Mouse (Mus musculus) layer of hippocampus, postnatal 10 days (tissue): Measurements from ENCODE around the gene Raly. TPM values are rescaled to one million over a fixed set of nuclear protein-coding genes. Genes with fewer than 3 reads are reported as not detected.

ENCODE experiments used
- DNase-seq, 2 experiments: peaks; one replicate each; pipeline ENCODE4 v3.0.0; 2021; ENCODE audit warnings: low spot score in 2 of 2
- long read RNA-seq: library from polyadenylated mRNA; stranded (forward); transcript quantifications from one replicate; pipeline ENCODE4 v2.0.0, GENCODE M21; 2023
- total RNA-seq, 2 experiments: library from RNA; stranded (reverse); gene quantifications; 2 replicates each; pipeline ENCODE4 v1.2.3; 2021

The Raly gene
- 100 to 1,000 TPM in 1 of 2 experiments, 10 to 100 TPM in 1; 85.2 to 101 TPM for total RNA-seq
- long read RNA-seq, partial matches to known transcripts: 0 of 5 reads
- long read RNA-seq, other reads (novel, unspliced or antisense): 0 of 5 reads

DNA sequence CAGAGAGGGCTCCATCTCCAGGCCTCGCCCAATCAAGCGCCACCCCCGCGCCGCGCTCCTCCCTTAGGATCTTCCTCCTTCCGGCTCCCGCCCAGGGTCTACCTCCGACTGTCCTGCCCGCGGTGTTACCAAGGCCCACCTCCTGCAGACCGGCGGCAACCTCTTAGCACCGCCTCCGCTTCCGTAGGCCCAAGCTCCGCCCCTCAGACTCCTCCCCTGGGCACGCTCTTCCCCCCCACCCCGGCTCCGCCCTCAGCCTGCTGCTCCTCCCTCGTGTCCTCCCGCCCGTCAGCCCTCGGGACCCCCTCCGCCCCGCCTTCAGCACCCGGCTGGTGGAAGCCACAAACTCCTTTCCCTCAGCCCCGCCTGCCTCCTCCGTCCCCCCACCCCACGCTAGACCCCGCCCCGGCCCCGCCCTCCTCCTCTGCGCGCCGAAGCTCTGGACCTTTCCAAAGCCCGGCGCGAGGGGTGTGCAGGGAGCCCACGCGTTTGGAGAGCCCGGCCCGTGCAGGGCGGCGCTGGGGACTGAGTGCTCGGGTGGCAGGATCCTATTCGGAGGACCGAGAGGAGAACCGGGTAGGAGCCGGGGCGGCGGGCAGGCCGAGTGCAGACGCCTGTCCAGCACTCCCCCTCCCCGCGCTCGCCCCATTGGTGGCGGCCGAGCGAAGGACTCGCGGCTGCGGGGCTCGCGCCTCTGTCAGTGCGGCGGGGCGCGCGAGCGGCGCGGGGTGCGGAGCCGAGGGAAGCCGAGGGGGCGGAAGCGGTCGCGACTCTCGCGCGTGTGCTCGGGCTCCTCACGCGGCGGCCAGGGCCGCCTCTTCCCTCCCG is at the start of gene Raly, which contains the start of gene a:
Gene Raly, plus strand, starts transcription at position 441 of the 828 bp plus-strand sequence.
Gene a, plus strand, starts transcription at position 747 of the 828 bp plus-strand sequence.
- peak; percentile 92 to 96 for DNase-seq

GRCm38 (mm10) chr2:154742911-154743819 is 47.7 kb upstream of the Raly start:
- DNase-seq: no peak

- no peak for DNase-seq
Observed at GRCm38 (mm10) chr2:154743915-154744314, 47.0 kb upstream of the Raly start.

GRCm38 (mm10) chr2:154748383-154748782 is 42.5 kb upstream of the Raly start:
- DNase-seq: no peak

DNA sequence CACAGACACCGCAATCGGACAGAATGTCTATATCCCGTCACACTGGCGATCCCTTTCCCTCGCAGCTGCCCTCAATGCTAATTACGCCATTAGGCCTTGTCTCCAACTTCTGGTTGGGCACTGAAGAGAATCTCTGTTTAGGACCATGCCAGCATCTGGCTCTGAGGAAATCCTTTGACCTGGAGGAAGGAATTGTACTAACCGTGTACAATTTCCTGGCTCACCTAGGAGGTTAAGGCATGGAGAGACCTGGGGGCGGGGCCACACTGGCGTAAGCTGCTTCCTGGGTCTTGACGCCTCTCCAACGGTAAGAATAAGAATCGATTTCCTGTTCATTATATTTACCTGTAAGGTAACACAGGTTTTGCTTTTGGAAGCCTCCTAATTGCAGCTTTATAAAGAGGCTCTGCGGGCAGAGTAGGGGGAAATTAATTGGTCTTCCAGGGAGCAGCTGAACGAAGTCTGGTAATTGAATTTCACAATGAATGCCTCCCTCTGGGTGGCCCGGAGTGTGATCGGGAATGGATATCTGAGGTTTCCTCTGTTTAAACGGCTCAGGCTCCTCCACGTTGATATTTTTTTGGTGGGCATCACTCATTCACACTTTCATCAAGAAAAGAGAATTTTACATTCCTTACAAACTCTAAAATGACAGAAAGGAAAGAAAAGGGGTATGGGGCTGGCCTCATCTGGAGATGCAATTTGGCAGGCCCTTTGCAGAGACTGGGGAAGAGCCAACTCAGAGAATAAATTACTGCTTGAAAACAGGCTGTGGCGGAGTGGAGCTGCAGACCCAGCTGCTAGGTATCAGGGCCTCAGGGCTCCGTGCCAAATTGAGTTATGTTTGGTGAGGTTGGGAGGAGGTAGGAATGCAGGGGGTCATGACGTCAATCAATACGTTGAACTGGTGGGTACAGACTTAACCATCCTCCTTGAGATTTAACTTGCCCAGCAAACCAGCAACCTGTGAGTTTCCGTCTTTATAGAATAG is 41.6 kb upstream of the Raly start:
- peak; percentile 52 to 58 for DNase-seq

DNA sequence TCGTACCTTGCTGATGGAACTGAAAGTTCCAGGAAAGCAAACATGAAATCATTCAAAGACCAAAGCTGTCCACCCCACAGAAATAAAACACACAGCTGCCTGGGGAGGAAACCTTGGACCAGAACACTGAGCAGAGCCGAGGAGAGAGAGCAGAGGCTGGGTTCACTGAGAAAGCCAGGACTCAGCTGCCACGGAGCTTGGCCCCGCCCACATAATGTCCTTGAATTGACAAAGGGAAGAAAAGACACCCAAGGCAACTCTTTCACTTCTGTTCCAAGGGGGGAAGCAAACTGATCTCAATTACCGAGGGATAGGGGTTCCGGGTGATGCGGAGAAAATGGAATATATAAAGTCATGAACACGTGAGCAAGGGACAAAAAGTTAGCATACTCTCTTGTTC is 39.0 kb upstream of the Raly start:
- DNase-seq: no peak

DNA sequence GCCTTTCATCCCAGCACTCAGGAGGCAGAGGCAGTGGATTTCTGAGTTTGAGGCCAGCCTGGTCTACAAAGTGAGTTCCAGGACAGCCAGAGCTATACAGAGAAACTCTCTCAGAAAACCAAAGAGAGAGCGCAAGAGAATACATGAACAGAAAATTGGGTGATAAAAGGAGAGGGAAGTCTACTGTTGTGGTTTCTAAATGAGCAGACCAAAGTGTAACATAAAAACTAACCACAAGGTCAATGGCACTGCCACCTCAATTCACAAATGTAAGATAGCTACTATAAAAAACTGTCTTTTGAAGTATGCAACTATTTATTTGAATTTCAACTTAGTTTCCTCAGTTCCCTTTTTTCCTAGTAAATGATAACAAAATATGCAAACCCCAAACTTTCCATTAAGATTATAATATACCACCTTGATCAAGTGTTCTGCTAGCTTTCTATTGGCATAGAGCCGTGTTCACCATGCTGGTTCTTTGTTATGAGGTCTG is 36.8 kb upstream of the Raly start:
- DNase-seq: no peak

DNA sequence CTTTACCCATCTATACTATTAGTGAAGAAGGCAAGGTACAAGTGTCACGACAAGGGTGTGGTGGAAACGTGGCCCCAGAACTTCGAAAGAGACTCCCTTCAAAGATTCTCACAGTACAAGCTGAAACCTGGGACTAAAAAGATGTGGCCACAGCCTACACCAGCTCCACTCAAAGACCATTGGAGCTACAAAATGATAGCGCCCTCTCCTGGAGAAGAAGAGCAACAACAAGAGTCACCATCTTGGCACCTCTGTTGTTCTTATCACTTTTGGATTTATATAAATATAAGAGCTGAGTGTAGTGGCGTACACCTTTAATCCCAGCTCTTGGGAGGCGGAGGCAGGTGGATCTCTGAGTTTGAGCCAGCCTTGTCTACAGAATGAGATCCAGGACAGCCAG is 35.1 kb upstream of the Raly start:
- no peak for DNase-seq

- no peak for DNase-seq
Observed at GRCm38 (mm10) chr2:154757691-154758090, 33.2 kb upstream of the Raly start.

GRCm38 (mm10) chr2:154758454-154758853 is 32.4 kb upstream of the Raly start:
- DNase-seq: no peak

GRCm38 (mm10) chr2:154763226-154763625 is 27.7 kb upstream of the Raly start:
- DNase-seq: no peak

GRCm38 (mm10) chr2:154764828-154765497 is 25.9 kb upstream of the Raly start:
- DNase-seq: no peak

- no peak for DNase-seq
Observed at GRCm38 (mm10) chr2:154765554-154766008, 25.3 kb upstream of the Raly start.

DNA sequence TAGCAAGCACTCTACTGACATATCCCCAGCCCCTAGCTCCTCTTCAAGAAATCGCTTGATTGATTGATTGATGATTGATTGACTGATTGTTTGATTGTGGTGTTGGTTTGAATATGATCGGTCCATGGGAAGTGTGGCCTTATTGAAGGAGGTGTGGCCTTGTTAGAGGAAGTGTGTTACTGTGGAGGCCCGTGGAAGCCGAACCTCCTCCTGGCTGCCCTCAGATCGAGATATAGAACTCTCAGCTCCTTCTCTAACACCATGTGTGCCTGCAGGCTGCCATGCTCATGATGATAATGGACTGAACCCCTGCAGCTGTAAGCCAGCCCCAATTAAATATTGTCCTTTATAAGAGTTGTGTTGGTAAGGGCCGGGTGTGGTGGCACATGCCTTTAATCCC is 23.8 kb upstream of the Raly start:
- DNase-seq: no peak

- DNase-seq: no peak
Observed at GRCm38 (mm10) chr2:154769930-154770329, 21.0 kb upstream of the Raly start, which contains the start of gene Gm14214. TSS of gene Gm14214 (minus strand) at chr2:154770030.

GRCm38 (mm10) chr2:154771604-154772003 is 19.3 kb upstream of the Raly start:
- no peak for DNase-seq

- peak in 1 of 2 experiments; percentile 31 for DNase-seq
Observed at GRCm38 (mm10) chr2:154774032-154774431, 16.9 kb upstream of the Raly start.

DNA sequence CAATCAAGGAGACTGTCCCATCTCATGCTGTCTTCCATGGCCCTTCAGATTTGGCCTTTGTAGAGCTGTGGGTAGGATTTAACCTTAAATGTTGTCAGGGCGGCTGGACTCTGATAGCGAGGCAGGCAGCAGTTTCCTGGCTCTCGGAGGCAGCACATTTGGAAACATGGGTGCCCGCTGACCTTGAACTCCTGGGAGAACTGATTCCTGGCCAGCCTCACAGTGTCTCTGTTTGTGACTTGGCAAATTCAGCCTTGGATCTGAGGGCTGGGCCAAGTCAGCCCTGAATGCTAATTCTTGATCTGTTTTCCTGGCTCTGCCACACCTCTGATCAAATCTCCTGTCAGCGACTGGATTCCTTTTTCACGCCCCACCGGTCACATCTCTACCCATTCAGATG is 14.4 kb upstream of the Raly start:
- DNase-seq: no peak

GRCm38 (mm10) chr2:154779648-154780047 is 11.2 kb upstream of the Raly start:
- no peak for DNase-seq

GRCm38 (mm10) chr2:154782361-154782760 is 8.5 kb upstream of the Raly start:
- no peak for DNase-seq
